Mouse (Mus musculus) c-Kit-positive CD71-positive TER-119-negative erythroid progenitor cells, embryonic 14.5 days (primary cell): ENCODE measurements at regions not wholly inside any gene's neighbourhood (a gene's known extent, or its start where the extent isn't known, plus 50 kb on each side); places are given as distances from the start of the nearest gene placed in this dataset.

Source experiments
- DNase-seq: peaks from one replicate; pipeline ENCODE4 v3.0.0-alpha.2; 2013; ENCODE audit warnings: low read depth

GRCm38 (mm10) chr15:61297447-61298208 lies 374.8 kb upstream of the A1bg start:
- DNase-seq: no peak

GRCm38 (mm10) chr15:61294616-61295015 lies 371.8 kb upstream of the A1bg start:
- no peak for DNase-seq

DNA sequence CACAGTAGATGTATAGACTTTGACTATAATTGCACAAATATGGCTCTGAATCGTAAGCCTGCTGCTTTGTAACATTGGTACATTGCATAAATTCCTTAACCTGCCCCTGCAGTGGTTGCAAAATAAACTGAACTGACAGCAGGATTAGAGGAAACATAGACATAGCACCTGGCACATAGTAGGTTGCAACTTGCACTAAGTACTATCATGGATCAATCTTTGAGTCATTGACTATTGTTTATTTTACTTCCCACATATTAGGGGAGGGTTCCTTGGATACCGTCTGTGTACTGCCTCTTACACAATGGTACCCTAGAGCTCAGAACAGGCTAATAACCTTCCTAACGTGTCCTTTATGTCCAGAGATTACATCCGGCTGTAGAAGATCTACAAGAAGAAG lies 371.3 kb upstream of the A1bg start:
- no peak for DNase-seq

GRCm38 (mm10) chr15:61268766-61269165 lies 346.0 kb upstream of the A1bg start:
- DNase-seq: no peak

GRCm38 (mm10) chr15:61259047-61259446 lies 336.2 kb upstream of the A1bg start:
- no peak for DNase-seq

DNA sequence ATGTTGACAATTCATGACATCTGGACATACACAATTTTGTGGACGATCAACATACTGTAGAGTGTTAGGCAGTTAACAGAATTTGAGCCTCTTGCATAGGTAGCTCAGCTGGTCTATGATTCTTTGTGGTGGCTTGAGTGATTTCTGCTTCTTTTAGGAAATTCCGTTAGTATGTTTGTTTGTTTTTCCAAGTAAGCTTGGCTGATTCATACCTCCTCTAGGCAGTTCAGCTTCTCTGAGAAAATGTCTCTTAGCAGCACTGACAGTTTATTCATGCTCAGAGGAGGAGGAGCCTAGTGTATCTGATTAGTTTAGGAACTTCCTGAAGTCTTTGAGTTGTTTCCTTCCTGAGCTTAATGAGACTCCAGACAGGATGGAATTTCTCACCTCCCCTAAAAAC lies 321.7 kb upstream of the A1bg start:
- no peak for DNase-seq

GRCm38 (mm10) chr15:61242161-61242681 lies 319.4 kb upstream of the A1bg start:
- no peak for DNase-seq

GRCm38 (mm10) chr15:61241741-61242140 lies 318.9 kb upstream of the A1bg start:
- no peak for DNase-seq

GRCm38 (mm10) chr15:61240344-61240743 lies 317.5 kb upstream of the A1bg start:
- DNase-seq: no peak

DNA sequence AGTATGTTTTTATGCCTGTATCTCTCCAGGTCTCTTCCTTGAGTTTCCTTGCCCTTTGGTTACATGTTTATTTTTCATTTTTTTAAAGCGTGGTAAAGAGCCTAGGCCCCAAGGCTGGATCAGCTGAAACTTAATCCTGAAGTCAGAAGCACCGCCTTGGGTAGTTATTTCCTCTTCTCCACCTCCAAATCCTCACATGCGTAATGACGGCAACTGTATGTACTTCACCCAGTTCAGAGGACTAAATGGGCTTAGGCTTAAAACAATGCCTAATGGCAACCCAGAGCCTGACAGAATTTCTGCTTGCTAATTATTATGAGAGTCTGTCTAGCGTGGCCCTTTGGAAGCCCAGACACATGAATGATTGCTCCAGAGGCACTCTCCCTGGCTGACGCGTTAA lies 316.6 kb upstream of the A1bg start:
- no peak for DNase-seq

- no peak for DNase-seq
Measured at GRCm38 (mm10) chr15:61238996-61239395, 316.2 kb upstream of the A1bg start.

DNA sequence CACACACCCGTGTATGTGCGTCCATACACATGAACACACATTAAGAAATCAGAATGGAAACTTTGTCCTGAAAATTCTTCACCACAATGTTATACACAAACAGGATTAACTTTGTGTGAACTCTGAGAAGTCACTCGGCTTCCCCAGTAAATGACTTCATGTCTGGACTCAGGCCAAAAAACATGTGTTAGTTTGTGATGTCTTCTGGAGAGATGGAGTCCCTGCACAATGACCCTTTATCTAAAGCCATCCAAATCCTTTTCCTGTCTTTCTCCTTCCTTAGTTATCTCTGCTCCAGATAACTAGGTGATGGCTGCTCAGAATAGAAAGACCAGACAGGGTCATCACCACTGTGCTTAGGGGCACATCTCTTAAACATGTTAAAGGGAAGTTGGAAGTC lies 306.8 kb upstream of the A1bg start:
- no peak for DNase-seq

DNA sequence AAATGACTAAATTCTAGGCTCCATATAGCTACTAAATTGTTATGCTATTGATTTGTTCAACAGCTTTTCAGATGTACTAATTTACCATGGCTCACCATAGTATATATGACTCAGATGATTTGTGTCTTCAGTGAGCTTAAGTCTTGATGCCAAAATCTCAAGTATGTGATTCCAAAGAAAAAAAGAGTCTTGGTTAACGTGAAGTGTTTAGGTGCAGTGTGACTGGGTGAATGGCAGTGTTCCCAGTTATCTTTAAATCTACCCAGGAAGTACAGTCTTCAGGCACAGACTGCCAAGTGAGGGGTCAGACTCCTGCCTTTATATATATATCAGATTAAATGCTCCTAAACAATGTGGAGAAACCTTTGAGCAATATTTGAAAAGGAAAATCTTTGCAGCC lies 300.1 kb upstream of the A1bg start:
- no peak for DNase-seq

- DNase-seq: no peak
Measured at GRCm38 (mm10) chr15:61210161-61210560, 287.3 kb upstream of the A1bg start.

GRCm38 (mm10) chr15:61189981-61190380 lies 267.2 kb upstream of the A1bg start:
- no peak for DNase-seq

GRCm38 (mm10) chr15:61189481-61189880 lies 266.7 kb upstream of the A1bg start:
- no peak for DNase-seq

DNA sequence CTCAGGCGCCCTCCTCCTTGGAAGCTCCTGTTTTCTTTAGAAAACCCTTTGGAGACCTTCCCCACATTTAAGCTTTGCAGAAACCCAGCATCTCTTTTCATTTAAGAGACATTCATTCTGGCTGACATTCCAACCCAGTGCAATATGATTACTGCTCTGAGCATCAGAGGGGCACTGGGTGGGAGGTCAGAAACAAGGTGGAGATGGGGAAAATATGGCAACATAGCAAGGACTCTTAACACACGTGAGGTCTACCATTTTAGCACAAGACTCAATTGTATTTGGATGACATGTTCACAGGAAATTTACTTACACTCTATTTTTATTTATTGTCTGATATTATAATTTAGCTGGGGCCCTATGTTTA lies 261.8 kb upstream of the A1bg start:
- DNase-seq: no peak

- no peak for DNase-seq
Measured at GRCm38 (mm10) chr15:61183751-61184596, 261.2 kb upstream of the A1bg start.

GRCm38 (mm10) chr15:61183291-61183690 lies 260.5 kb upstream of the A1bg start:
- DNase-seq: no peak

DNA sequence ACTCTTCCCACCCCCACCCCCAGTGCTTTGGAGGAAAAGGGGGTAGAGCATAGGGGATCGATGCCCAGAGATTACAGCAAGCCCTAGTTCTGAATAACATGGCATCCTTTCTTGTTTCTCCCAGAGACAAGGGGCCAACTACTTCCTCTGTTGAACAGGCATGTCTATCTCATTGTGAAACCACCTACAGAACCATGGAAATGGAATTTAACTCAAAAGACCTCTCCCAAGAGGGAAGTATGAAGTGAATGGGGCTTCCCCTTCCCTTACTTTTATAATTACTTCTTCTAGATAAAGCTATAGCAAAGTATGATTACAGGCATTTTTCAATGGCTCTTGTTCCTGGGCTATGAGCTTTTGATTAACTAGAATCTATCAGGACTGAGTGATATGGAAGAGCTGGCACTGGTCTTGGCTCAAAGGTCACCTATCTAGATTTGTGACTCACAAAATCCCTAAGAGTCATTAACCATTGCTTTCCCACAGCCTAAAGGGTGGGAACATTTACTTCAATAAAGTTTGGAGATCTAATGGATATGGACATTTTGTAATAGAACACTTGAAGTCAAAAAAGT lies 246.1 kb upstream of the A1bg start:
- no peak for DNase-seq

GRCm38 (mm10) chr15:61165050-61165449 lies 242.2 kb upstream of the A1bg start:
- DNase-seq: no peak

DNA sequence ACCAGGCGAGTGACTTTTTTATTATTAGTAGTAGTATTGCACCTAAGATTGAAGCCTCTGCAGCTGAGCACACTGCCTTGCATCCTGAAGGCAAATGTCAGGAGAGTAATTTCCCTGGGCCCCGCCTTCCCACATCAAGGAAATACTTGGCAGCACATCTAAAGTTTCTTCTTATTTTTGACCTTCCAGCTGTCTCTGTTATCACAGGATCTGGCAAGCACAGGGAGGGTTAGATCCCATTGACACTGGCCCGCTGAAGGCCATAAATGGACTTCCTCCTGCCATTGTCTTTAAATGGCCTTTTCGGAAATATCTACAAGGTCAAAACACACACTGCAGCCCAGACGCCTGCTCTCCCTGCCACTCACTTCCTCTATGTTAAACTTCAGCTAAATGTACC lies 238.6 kb upstream of the A1bg start:
- DNase-seq: no peak

DNA sequence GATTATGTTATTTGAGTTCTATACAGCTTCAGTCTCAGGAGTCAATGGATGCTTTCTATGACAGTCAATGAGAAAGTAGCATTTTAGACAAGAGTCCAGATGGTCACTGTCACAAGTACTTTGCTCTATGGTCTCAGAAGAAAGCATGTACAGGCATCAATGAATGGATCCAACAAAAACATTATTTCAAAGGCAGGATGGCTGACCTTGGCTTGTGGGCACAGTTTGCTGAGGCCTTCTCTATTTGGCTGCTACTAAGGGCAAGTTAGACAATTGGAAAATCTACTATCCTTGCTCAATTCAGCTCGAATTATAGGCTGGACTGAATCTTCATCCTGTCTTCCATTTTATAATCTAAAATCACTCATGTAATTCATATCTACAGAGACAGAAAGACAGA lies 237.9 kb upstream of the A1bg start:
- DNase-seq: no peak
